Mouse (Mus musculus) lung, adult 2 months (tissue): ENCODE data around the gene Samd13.

Source experiments
- CTCF ChIP-seq: fragments of 200-500 bp; IDR thresholded peaks from 2 replicates; pipeline ENCODE4 v1.5.1; 2011; ENCODE audit warnings: mild to moderate bottlenecking, low read length, control low read depth; ENCODE audit not compliant: insufficient read depth
- POLR2A ChIP-seq: fragments of 200-500 bp; IDR thresholded peaks from 2 replicates; pipeline ENCODE4 v1.6.1; 2011; ENCODE audit warnings: low read depth, mild to moderate bottlenecking, control low read depth, low read length, borderline replicate concordance; ENCODE audit errors: extremely low read depth

GRCm38 (mm10) chr3:146675101-146675500 is 10.3 kb downstream of the Samd13 start:
- no peak for TF ChIP-seq POLR2A
- no peak for TF ChIP-seq CTCF
